Mouse (Mus musculus) erythroblast, embryonic 14.5 days (primary cell): ENCODE measurements around the gene Hipk2.

ENCODE experiments used
- GATA1 ChIP-seq: IDR thresholded peaks from 2 replicates; pipeline ENCODE4 v1.6.1; 2012; ENCODE audit warnings: low read length, inconsistent platforms, mixed read lengths
- TAL1 ChIP-seq: IDR thresholded peaks from 3 replicates; pipeline ENCODE4 v1.6.1; 2012; ENCODE audit warnings: low read length, inconsistent platforms, mixed read lengths

DNA sequence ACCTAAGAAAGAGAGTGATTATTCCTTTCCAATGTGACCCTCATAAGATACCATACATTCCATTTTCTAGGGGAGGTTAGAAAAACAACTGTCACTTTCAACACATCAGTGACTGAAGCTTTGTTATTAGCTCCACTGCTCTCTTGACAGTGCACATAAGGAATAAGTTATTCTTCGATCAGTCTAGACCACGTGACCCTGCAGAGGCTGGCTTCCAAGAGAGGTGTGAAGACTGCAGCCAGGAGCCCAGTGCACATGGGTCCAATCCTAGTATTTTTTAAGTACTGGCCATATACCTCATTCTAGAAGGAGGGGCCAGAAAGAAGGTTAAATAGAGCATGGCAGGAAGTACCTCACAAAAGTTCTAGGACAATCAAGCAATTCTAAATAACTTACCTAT lies 122.9 kb downstream of the Hipk2 start:
- no peak for TF ChIP-seq TAL1
- no peak for TF ChIP-seq GATA1
